Mouse (Mus musculus) brain, embryonic 14.5 days (tissue): ENCODE results near the gene S1pr5.

Experiments
- CTCF ChIP-seq: fragments of 200-500 bp; IDR thresholded peaks from 2 replicates; pipeline ENCODE4 v1.5.1; 2012; ENCODE audit warnings: inconsistent platforms, mild to moderate bottlenecking, moderate library complexity, borderline replicate concordance; ENCODE audit not compliant: insufficient read depth, insufficient read length; ENCODE audit errors: extremely low read depth
- POLR2A ChIP-seq: fragments of 200-500 bp; IDR thresholded peaks from 2 replicates; pipeline ENCODE4 v1.6.1; 2012; ENCODE audit warnings: mild to moderate bottlenecking, inconsistent platforms, borderline replicate concordance; ENCODE audit not compliant: poor library complexity, insufficient read depth, insufficient read length, severe bottlenecking; ENCODE audit errors: extremely low read depth

GRCm38 (mm10) chr9:21204528-21205272 lies 43.5 kb downstream of the S1pr5 start:
- TF ChIP-seq CTCF (no peak), POLR2A (no peak)
